Mouse (Mus musculus): ENCODE data around the gene Slc26a5. TPM values are rescaled to one million over a fixed set of nuclear protein-coding genes. Genes with fewer than 3 reads are reported as not detected.

The Slc26a5 gene
- polyA plus RNA-seq, 1 experiment from 2014 or later = not detected

- no peaks in the 10 kb centered on the region for H3K4me1 ChIP-seq
- H3K9ac ChIP-seq = no peak overlapping the region
- no peaks in the 10 kb centered on the region for H3K27me3 ChIP-seq
- no peak overlapping the region for H3K4me3 ChIP-seq
- no peak overlapping the region for H3K27ac ChIP-seq
- no peak overlapping the region for H3K4me2 ChIP-seq
- no peak for ATAC-seq (ENCODE audit: borderline replicate concordance, extremely low read depth, low FRiP score, low TSS enrichment)
- H3K9me3 ChIP-seq = no peaks in the 10 kb centered on the region
- H3K36me3 ChIP-seq = peaks cover 57% of the 10 kb centered on the region
- 92% methylated on average over 6 of the region's 6 CpGs for WGBS
These were observed 95.6 kb downstream of the Slc26a5 start for GRCm38 (mm10) chr5:21769841-21770240.

GRCm38 (mm10) chr5:21768506-21768905, 96.9 kb downstream of the Slc26a5 start:
- 93% methylated on average over 4 of the region's 4 CpGs for WGBS
- Histone ChIP-seq H3K9ac (no peak overlapping the region), H3K27ac (no peak overlapping the region), H3K4me3 (no peak overlapping the region), H3K4me1 (no peaks in the 10 kb centered on the region), H3K27me3 (no peaks in the 10 kb centered on the region), H3K9me3 (no peaks in the 10 kb centered on the region), H3K36me3 (peaks cover 59% of the 10 kb centered on the region), H3K4me2 (no peak overlapping the region)
- ATAC-seq (ENCODE audit: borderline replicate concordance, extremely low read depth, low FRiP score, low TSS enrichment) = no peak

Other genes starting within 250 kb of the Slc26a5 start
- 0.72 and 0.91 TPM in 2 replicates for gene Fbxl13, start 220.0 kb downstream of the Slc26a5 start, polyA plus RNA-seq (2015; fragmentation: Nextera tagmentation; extraction: Ambion mirVana)
- 41.8 and 42.8 TPM in 2 replicates for gene Armc10, start 219.8 kb downstream of the Slc26a5 start, polyA plus RNA-seq (2015; fragmentation: Nextera tagmentation; extraction: Ambion mirVana)
- 4.0 and 4.9 TPM in 2 replicates for gene Napepld, start 164.2 kb downstream of the Slc26a5 start, polyA plus RNA-seq (2015; fragmentation: Nextera tagmentation; extraction: Ambion mirVana)
- 76.3 and 78.8 TPM in 2 replicates for gene Pmpcb, start 128.5 kb downstream of the Slc26a5 start, polyA plus RNA-seq (2015; fragmentation: Nextera tagmentation; extraction: Ambion mirVana)
- 62.4 and 66.9 TPM in 2 replicates for gene Dnajc2, start 80.4 kb downstream of the Slc26a5 start, polyA plus RNA-seq (2015; fragmentation: Nextera tagmentation; extraction: Ambion mirVana)
- gene Psmc2, start 80.3 kb downstream of the Slc26a5 start, polyA plus RNA-seq (2015; fragmentation: Nextera tagmentation; extraction: Ambion mirVana) = 187 and 190 TPM in 2 replicates